Mouse (Mus musculus) cerebellum, postnatal 25 days (tissue): ENCODE measurements around the gene Gm14692.
"Not testable (repeated sequence)": the region's sequence is repeated elsewhere in the genome, so short reads cannot be mapped to it uniquely, and the experiment has no call there.

ENCODE experiments used
- DNase-seq, 2 experiments: peaks; one replicate each; pipeline ENCODE4 v3.0.0; 2021; ENCODE audit warnings: mixed read lengths in 2 of 2

Gene Gm14692

GRCm38 (mm10) chrX:67695398-67695797 is at the start of gene Gm14692:
Gm14692 (plus strand) TSS chrX:67695698.
- DNase-seq: not testable (repeated sequence)

- not testable (repeated sequence) for DNase-seq
Measured at GRCm38 (mm10) chrX:67693462-67693861, 2.0 kb upstream of the Gm14692 start, which contains the start of gene Gm1140. Gm1140 (minus strand) TSS chrX:67693562.
